Mouse (Mus musculus) layer of hippocampus, adult 8-10 months (tissue): ENCODE data around the gene Laptm4a. TPM values are rescaled to one million over a fixed set of nuclear protein-coding genes. Genes with fewer than 3 reads are reported as not detected.

Source experiments
- DNase-seq, 2 experiments: peaks; one replicate each; pipeline ENCODE4 v3.0.0; 2022; ENCODE audit warnings: low spot score in 2 of 2
- total RNA-seq, 4 experiments: library from RNA; stranded (reverse); gene quantifications; 2 replicates each; pipeline ENCODE4 v1.2.4; 2022

Gene Laptm4a
- total RNA-seq: 100 to 1,000 TPM; 209 to 255 (median 223) TPM

GRCm38 (mm10) chr12:8921394-8922368, at the start of gene Laptm4a:
Gene Laptm4a (plus strand): TSS chr12:8921664.
- peak; percentile 98 for DNase-seq

- no peak for DNase-seq
Observed at GRCm38 (mm10) chr12:8875583-8875982, 45.9 kb upstream of the Laptm4a start.

GRCm38 (mm10) chr12:8876865-8877264, 44.6 kb upstream of the Laptm4a start:
- no peak for DNase-seq

DNA sequence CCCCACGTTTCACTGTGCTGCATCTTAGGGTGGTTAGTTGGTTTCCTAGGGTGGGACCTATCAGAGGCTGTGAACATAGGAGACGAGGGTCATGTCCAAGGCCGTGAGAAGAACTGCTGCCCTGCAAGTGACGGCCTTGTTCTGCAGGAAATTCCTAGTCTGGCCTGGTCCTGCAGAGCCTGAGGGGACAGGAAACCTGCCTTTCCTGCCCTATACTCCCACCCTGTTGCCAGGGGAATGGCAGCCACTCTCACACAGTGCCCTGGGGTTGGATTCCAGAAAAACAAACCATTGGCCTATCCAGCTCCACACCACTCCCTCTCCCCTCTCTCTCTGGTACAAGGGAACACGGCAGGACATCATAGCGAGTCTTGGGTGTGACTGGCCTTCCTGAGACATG, 44.1 kb upstream of the Laptm4a start:
- DNase-seq: no peak

GRCm38 (mm10) chr12:8878752-8879151, 42.7 kb upstream of the Laptm4a start:
- DNase-seq: no peak

DNA sequence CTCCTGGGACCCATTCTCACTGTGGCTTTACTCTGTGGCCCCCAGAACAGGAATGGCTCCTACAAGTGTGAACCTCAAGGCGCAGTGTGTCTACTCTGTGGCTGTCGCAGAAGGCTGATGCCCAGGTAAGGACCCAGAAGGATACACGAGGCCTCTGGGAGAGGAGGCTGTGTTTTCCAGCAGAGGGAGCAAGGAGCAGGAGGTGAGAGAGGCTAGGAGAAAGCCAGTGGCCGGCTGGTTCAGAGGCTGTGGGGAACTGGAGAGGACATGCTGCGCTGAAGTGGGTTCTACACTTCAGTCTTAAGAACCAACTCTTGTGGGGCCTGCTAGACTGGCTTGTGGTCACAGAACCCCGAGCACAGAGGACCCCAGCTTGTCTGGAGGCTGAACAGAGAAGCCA, 42.1 kb upstream of the Laptm4a start:
- no peak for DNase-seq

- DNase-seq: no peak
Observed at GRCm38 (mm10) chr12:8881736-8882135, 39.7 kb upstream of the Laptm4a start.

DNA sequence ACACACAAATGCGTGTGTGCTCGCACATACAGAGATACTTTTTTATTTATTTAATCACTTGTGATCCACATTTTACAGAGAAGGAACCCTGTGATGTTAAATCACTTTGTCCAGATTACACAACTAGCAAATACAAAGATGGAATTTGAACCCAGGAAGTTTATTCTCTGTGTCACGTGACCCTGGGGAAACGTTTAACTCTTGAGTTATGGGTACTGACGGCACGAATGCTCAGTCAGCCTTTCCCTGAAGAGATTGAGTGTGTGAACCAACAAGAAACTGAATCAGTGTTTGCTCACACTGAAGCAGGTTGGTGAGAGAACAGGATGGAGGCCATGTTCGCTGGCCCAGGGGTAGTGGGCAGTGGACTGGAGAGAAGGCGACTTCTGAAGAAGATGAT, 39.1 kb upstream of the Laptm4a start:
- no peak for DNase-seq

DNA sequence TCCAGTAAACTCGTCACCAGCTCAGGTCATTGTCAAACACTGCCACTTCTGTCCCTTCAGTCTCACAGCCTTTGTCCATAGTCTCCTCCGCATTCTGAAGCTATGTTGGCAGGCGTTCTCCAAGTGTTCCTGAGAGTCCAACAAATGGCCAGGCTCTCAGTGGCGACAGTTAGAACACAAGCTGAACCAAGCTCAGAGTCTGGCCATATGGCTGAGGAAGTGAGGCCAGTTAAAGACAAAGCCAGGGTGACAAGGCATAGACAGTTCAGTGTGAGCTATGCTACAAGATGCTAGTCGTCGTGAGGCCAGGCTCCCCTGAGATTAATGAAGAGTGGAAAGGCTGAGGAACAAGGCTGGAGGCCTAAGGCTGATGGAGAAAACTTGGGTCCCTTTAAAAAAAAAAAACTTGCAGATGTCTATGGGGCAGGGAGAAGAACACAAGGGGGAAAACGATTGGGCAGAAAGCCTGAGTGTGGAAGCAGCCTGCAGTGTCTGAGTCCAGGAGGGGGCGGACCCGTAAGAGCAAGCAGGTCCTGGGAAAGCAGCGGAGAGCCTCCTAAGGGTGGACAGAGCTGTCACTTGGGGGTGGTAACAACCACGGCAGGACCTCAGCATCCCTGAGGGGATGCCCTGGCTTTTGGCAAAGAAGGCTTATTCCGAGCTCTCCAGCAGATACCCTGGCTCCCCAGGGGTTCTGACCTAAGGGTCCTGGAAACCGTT, 36.9 kb upstream of the Laptm4a start:
- DNase-seq: no peak

DNA sequence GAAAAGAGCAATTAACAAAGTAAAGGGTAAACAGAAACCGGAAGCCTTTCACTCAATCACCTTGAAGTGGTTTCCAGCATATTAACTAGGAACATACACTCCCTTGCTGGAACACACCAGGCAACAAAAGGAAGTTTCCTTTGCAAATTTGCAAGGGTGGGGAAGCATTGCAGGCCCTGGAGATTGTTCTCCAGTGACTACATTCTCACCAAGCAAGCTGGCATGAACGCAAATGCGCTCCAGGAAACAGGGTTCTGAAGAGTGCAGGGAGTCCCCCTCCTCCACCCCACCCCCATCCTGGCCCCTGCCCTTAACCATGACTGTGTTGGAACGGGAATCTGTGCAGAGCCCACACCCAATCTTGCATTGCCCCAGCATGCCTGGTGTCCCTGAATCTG, 36.3 kb upstream of the Laptm4a start:
- no peak for DNase-seq

DNA sequence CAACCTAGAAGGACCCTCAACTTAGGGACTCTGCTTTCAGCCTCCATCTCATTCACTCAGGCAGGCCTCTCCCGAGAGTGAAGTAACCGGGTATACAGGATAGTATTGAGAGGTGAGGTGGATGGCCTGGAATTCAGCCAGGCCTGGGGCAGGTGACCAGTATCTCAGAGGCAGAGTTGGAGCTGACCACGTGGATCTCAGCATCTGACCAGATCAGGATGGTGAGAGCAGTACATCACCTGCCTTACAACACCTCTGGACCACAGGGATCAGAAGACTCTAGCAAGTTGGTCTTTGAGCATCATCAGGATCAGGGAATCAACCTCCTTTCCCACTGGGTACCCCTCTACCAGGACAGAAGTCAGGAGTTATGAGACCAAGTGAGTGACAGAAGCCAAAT, 35.5 kb upstream of the Laptm4a start:
- no peak for DNase-seq

DNA sequence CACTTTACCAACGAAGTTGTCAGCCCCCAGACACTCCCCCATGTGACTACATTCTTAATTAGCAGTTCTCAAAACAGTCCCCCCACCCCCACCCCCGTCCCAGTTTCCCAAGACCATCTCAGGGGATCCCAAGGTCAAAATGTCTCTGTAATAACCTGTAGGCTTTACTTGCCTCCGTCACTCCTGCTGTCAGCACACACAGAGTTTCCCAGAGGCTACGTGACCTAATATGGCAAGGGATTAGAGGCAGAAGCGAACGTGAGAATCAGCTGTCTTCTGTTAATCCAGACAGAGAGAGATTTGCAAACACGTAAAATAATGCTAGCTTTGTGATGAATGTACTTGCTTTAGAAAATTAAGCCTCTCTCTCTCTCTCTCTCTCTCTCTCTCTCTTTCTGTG, 33.0 kb upstream of the Laptm4a start:
- no peak for DNase-seq

- DNase-seq: peak; percentile 23 to 72
Observed at GRCm38 (mm10) chr12:8889117-8889665, 32.3 kb upstream of the Laptm4a start.

- DNase-seq: no peak
Observed at GRCm38 (mm10) chr12:8892876-8893532, 28.5 kb upstream of the Laptm4a start.

DNA sequence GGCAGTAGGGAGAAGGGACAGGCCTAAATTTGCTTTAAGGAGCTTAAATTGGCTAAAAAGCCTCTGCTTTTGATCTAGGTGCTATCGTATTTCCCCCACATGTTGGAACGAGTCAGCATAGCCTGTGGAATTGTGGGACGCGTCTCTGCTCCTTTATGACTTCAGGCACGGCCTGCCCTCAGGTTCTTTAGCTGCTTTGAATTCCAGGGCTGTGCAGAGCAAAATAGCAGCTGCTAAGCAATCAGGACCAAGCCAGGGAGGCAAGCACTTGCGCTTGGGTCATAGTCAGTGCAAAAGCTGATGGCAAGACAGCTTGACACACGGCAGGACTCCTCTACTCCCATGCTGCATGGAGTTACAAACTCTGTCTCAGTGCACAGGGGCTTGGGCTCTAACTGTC, 24.3 kb upstream of the Laptm4a start:
- no peak for DNase-seq

GRCm38 (mm10) chr12:8898879-8899785, 22.3 kb upstream of the Laptm4a start:
- DNase-seq: no peak

DNA sequence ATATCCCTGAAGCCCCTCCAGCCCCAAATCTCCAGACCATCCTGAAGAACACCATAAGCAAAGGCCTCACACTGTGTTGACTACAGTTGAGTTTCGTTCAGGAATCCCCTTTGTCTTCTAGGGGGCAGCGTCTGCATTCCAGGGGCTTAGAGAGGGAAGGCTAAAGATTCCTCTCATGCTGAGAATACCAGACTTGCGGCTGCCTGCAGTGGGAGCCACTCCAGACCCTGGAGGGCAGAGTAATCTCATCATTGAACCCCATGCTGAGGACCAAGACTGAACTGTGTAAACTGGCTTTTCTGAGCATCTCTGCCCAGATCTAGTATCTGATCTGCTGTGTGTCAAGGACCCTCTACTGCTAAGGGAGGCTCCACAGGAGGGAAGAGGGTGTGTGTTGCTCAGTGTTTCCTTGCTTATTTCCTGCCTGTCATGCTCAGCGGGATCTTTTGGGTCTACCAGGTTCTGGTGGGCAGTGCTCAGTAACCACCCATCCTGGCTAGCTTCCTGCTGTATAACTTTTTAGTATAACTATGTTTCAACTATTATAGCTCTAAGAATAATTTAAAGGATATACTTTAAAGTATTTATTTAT, 21.3 kb upstream of the Laptm4a start:
- DNase-seq: no peak

DNA sequence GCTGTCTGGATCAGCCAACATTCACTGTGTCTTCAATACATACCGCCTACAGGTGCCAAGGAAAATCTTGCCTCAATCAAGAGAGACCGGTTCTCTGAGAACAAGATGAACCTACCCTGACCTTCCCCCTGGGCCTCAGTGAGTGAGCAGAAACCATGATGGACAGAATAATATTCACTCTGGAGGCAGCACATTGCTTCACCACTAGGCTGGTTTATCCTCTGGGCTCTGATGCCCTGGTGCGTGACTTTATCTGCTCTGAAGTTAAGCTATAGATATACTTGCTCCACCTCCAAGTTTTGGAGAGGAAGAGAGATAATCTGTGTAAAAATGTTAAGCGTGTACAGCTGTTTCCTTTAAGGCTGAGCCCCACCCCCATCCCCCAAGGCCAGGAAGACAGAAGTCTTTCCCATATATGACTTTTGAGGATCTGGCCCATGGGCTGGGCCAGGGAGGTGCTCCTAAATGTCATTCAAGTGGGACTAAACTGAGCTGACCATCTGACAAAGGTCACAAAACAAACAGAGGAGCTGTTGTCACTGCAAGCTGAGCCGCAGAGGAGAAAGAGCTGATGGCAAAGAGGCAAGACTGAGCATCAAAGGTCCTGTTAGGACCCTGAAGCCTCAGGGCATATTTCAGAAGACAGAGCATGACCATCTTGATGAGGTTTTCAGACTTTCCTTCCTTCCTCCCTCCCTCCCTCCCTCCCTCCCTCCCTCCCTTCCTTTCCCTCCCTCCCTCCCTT, 20.4 kb upstream of the Laptm4a start:
- DNase-seq: no peak

GRCm38 (mm10) chr12:8901934-8902333, 19.5 kb upstream of the Laptm4a start:
- DNase-seq: no peak
